Mouse (Mus musculus) cortical plate, adult 2 months (tissue): ENCODE data around the gene Sec22b.

Experiments
- CTCF ChIP-seq: fragments of 200-500 bp; IDR thresholded peaks from 2 replicates; pipeline ENCODE4 v1.5.1; 2011; ENCODE audit warnings: mild to moderate bottlenecking, control low read depth, low read length; ENCODE audit not compliant: insufficient read depth; ENCODE audit errors: extremely low read depth
- POLR2A ChIP-seq: fragments of 200-500 bp; IDR thresholded peaks from 2 replicates; pipeline ENCODE4 v1.6.1; 2011; ENCODE audit warnings: mild to moderate bottlenecking, low read length, control low read depth; ENCODE audit not compliant: insufficient read depth; ENCODE audit errors: extremely low read depth

DNA sequence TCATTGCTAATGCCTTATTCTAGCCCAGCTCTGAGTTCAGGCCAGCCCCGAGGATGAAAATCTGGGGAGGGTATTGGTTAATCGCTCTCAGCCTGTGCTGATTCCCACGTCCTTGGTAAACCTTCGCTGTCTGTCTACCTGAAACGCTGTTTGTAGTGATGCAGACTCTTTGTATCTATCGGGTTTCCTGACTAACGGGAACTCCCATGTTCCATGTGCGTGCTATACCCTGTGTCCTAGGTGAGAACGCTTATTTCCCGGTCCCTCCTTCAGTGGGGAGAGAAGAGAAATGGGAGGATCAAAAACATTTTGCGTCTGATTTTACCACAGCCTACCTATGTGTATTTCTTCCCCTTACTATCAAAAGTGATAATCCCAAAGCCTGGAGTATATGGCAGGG is 31.8 kb downstream of the Sec22b start:
- TF ChIP-seq POLR2A (no peak), CTCF (no peak)
